Mouse (Mus musculus): ENCODE data around the gene Mylk.

The Mylk gene

DNA sequence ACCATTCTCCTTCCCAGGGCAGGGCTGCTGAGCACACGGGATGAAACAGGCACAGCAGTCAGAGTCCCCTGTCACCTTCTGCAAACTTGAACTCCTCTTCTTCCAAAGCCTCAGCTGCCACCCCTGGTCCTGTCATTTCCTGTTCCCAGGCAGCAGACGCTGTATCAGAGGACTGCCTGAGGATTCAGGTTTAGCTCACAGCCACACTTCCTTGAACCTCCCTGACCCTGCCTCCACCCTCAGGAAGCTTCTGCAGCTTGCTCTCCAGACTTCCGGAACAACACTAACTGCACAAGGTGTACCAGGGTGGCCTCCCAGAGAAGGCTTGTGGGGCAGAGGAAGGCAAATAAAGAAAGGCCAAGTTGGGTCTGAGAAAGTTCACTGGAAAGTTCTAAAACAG, 102.6 kb downstream of the Mylk start:
- DNase-seq (ENCODE audit: low spot score in 2 of 2): no peak

GRCm38 (mm10) chr16:34854066-34854465, 109.1 kb downstream of the Mylk start:
- DNase-seq (ENCODE audit: low spot score in 2 of 2): no peak

GRCm38 (mm10) chr16:34855136-34855535, 110.1 kb downstream of the Mylk start:
- DNase-seq (ENCODE audit: low spot score in 2 of 2): no peak

- no peak for DNase-seq (ENCODE audit: low spot score in 2 of 2)
Measured at GRCm38 (mm10) chr16:34855751-34856150, 110.7 kb downstream of the Mylk start.

DNA sequence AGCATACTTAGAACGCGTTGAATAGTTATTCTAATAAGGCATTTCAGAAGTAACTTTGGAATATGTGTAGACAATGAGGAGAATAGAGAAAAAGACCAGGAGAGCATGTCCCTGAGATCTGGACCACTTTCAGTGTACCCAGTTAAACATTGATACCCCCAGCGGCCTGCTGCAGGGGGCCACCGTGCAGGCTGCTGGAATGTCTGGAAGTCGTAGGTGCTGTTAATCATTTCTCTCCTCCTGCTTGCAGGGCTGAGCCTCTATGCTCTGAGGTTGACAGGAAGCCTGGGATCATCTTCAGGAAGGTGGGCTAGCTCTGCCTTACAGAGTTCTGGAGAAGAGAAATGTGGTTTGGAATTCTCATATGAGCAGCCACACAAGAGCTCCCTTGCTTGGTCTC, 112.6 kb downstream of the Mylk start:
- DNase-seq (ENCODE audit: low spot score in 2 of 2): no peak

- no peak for DNase-seq (ENCODE audit: low spot score in 2 of 2)
Measured at GRCm38 (mm10) chr16:34860761-34861160, 115.8 kb downstream of the Mylk start.

DNA sequence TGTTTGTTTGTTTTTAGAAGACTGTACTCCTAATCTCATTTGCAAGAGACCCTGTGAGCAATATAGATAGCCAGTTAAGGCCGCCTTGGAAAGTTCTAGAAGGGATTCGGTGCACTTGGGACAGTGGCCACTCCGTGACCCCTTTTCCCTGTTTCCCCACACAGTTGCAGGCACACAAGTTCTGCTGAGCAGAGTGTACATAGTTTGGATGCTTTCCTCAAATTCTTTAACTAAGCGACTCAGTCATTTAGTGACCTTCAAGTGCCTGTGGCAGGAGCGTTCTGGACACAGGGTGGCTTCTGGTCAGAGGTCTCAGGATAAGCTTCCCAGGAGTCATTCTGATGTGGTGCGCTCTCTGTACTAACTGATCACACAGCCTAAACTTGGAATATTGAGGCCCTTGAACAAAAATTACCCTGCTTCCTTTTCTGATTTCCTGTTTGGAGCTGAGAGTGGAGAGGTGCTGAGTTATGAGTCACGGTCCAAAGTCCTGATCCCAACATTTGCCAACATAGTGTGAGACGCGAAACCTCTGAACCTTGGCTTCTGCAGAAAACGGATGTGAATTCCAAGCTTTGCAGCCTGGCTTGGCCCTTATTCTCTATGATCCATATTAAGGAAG, 116.8 kb downstream of the Mylk start:
- DNase-seq (ENCODE audit: low spot score in 2 of 2): no peak

DNA sequence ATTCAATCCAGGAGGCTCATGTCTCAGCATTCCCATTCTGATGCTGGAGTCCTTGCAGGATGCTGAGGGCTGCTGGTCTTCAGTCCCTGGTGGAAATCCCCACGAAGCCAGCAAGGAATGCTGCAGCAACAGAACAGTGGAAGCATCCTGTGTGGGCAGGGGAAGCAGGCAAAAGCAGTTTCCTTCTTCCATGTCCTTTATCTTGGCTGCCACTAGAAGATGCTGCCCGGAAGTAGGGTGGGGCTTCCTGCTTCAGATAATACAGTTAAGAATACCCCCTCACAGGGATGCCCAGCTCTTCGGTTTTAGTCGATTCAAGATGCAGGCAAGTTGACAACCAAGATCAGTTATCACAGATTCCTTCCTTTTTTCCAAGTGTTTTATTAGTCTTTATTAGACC, 120.4 kb downstream of the Mylk start:
- no peak for DNase-seq (ENCODE audit: low spot score in 2 of 2)

DNA sequence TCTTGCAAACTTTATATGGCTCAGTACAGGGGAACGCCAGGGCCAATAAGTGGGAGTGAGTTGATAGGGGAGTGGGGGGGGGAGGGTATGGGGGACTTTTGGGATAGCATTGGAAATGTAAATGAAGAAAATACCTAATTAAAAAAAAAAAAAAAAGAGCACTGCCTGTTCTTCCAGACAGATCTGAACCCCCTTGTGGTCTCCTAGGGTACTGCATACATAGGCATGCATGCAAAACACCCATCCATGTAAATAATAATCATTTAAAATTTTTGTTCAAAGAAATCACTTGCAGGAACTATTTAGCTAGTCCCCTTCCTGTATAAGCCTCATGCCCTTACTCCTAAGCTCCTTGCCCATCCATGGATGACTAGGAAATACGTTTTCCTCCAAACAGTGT, 122.2 kb downstream of the Mylk start:
- no peak for DNase-seq (ENCODE audit: low spot score in 2 of 2)

DNA sequence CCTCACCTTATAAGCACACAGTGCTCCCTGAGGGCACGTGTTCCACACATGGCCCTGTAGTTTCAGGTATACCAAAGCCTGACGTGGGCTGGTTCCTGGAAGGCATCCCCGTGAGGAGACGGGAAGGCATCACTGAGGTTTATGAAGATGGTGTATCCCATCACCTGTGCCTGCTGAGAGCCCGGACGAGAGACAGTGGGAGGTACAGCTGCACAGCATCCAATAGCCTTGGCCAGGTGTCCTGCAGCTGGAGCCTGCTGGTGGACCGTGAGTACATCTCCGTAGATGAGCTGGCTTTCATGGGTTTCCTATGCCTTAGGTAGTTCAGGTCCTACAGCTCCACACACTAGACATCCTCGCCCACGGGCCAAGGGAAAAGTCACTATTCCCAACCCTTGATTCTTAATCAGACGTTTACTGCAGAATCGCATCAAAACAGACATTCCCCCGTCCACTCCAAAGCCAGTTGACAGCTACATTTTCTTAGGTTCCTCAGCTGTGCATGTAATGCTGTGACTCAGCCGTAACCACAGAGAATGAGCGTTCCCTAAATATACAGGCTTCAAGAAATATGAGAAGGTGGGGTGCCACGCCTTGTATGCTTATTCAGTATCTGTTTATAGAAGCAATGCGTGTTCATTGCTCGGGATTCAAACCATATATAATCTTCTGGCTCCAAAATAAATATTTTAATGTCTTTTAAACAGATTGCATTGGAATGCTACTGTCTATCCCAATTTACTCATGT, 135.2 kb downstream of the Mylk start:
- DNase-seq (ENCODE audit: low spot score in 2 of 2): no peak

- no peak for DNase-seq (ENCODE audit: low spot score in 2 of 2)
Measured at GRCm38 (mm10) chr16:34880815-34881214, 135.8 kb downstream of the Mylk start.

GRCm38 (mm10) chr16:34887037-34887436, 142.0 kb downstream of the Mylk start:
- DNase-seq (ENCODE audit: low spot score in 2 of 2): no peak

DNA sequence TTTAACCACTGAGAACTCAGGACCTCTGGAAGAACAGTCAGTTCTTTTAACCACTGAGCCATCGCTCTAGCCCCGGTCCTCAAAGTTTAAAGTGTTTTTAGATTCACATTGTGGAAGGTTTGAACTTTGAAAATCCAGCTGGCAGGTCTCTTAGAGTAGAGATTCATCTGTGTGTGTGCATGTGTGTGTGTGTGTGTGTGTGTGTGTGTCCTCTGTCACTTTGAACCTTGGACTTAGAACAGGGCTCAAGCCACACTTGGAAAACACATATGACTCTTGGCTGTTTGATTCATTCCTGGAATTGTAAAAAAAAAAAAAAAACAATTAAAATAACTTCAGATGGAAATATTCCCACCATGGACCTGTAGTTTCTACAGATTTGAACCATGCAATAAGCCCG, 149.0 kb downstream of the Mylk start:
- no peak for DNase-seq (ENCODE audit: low spot score in 2 of 2)

GRCm38 (mm10) chr16:34895916-34896315, 150.9 kb downstream of the Mylk start:
- DNase-seq (ENCODE audit: low spot score in 2 of 2): no peak

DNA sequence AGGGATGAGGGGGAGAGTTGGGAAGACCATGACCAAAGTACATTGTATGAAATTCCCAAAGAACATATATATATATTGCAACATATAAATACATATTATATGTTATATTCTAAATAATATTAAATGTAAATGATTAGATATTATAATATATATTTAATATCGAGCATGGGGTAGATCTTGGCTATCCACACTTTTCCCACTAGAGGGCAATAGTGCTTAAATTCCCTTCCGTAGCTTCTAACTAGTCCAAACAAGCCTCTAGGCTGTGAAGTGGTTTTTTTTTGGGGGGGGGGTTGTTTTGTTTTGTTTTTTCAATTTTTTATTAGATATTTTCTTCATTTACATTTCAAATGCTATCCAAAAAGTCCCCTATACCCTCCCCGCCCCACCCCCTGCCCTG, 152.0 kb downstream of the Mylk start:
- DNase-seq (ENCODE audit: low spot score in 2 of 2): no peak

- DNase-seq (ENCODE audit: low spot score in 2 of 2): no peak
Measured at GRCm38 (mm10) chr16:34898057-34898789, 153.2 kb downstream of the Mylk start.

GRCm38 (mm10) chr16:34899071-34899808, 154.2 kb downstream of the Mylk start:
- no peak for DNase-seq (ENCODE audit: low spot score in 2 of 2)

DNA sequence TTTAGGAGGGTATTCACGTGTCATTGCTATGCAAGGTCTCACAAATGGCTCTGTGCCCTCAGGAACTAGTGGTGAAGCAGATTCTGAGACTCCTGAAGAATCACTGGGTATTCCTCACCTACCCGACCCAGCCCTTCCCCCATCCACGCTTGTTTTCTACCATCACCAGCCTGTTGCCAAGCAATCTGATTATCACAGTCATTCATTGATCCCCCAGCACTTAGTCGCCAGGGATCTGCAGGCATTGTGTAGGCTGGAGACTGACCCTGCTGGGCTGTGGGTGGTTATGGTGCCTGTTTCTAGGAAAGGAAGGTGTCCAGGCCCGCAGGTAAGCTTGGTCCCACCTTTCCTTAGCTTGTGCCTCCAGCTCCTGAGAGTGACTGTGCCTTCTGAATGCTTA, 155.0 kb downstream of the Mylk start:
- no peak for DNase-seq (ENCODE audit: low spot score in 2 of 2)

DNA sequence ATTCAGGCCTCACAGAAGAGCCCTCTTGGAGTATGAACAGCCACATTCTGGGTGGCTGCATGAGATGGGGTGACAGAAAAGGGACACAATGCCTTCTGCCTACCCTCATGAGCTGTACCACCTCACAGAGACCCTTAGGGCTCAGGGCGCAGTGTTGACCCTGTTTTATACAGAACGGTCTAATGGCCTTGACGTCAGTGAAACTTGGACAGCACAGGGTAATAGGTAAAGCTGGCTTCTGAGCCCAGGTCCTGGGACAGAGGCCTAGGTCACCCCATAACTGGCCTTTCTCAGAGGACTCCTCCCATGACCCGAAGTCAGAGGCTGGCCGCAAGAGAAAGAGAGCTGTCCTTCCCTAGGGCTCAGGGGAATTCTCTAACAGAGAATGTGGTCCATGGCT, 155.5 kb downstream of the Mylk start:
- DNase-seq (ENCODE audit: low spot score in 2 of 2): no peak

GRCm38 (mm10) chr16:34901031-34901430, 156.0 kb downstream of the Mylk start:
- no peak for DNase-seq (ENCODE audit: low spot score in 2 of 2)

GRCm38 (mm10) chr16:34901611-34902293, 156.7 kb downstream of the Mylk start:
- DNase-seq (ENCODE audit: low spot score in 2 of 2): no peak

DNA sequence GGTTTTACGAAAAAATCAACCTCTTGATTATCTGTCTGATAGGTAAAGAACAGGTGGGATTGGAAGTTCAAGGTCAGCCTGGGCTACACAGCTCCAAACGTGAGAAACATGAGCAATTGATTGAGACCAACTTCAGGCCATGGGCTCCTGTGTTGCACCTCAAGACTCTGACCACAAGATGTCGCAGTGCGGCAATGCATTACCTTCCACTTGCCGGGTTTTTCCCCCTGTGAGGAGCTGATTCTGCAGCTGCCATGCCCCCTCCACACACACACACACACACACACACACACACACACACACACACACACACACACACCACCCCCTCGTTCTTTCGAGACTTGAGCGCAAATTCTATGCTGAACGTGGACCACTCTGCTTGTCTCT, 157.3 kb downstream of the Mylk start:
- peak in 1 of 2 experiments; percentile 41 for DNase-seq (ENCODE audit: low spot score in 2 of 2)

All from spleen, postnatal 36 days (tissue).